Mouse (Mus musculus) liver, postnatal 0 days (tissue): ENCODE data around the gene Iba57. TPM values are rescaled to one million over a fixed set of nuclear protein-coding genes. Genes with fewer than 3 reads are reported as not detected.

Experiments used
- ATAC-seq: fragments of 200-750 bp; cut with Nextera tagmentation; 2 replicates; pipeline ENCODE4 v1.8.0; 2017; ENCODE audit warnings: mild to moderate bottlenecking, moderate library complexity
- DNase-seq: peaks from one replicate; pipeline ENCODE4 v3.0.0-alpha.2; 2016
- H3K27ac ChIP-seq: fragments of 300-500 bp; sonication (generic); 2 replicates; pipeline ENCODE4 v1.5.1; 2014; ENCODE audit warnings: antibody characterized with exemption, moderate library complexity, mild to moderate bottlenecking, low read depth
- H3K27me3 ChIP-seq: fragments of 300-500 bp; sonication (generic); 2 replicates; pipeline ENCODE4 v1.6.1; 2014; ENCODE audit warnings: low read length, control low read depth, mixed read lengths; ENCODE audit not compliant: insufficient read depth
- H3K36me3 ChIP-seq: fragments of 300-500 bp; sonication (generic); replicated peaks from 2 replicates; pipeline ENCODE4 v1.6.1; 2014; ENCODE audit warnings: mild to moderate bottlenecking, control low read depth, low read length, moderate library complexity, mixed read lengths; ENCODE audit not compliant: insufficient read depth
- H3K4me1 ChIP-seq: fragments of 300-500 bp; sonication (generic); 2 replicates; pipeline ENCODE4 v1.6.1; 2014; ENCODE audit warnings: antibody characterized with exemption, mild to moderate bottlenecking, control low read depth; ENCODE audit not compliant: insufficient read depth
- H3K4me2 ChIP-seq: fragments of 300-500 bp; sonication (generic); 2 replicates; pipeline ENCODE4 v1.6.1; 2014; ENCODE audit warnings: low read depth, mild to moderate bottlenecking, low read length, moderate library complexity, mixed read lengths
- H3K4me3 ChIP-seq: fragments of 300-500 bp; sonication (generic); 2 replicates; pipeline ENCODE4 v1.5.1; 2014; ENCODE audit warnings: low read depth, low read length
- H3K9ac ChIP-seq: fragments of 300-500 bp; sonication (generic); replicated peaks from 2 replicates; pipeline ENCODE4 v1.6.1; 2014; ENCODE audit warnings: mild to moderate bottlenecking, moderate library complexity
- H3K9me3 ChIP-seq: fragments of 300-500 bp; sonication (generic); 2 replicates; pipeline ENCODE4 v1.6.1; 2016; ENCODE audit warnings: mild to moderate bottlenecking, control low read depth, low read length, mixed read lengths
- CTCF ChIP-seq: sonication (generic); IDR thresholded peaks from 2 replicates; pipeline ENCODE4 v1.5.1; 2016; ENCODE audit warnings: antibody characterized with exemption, low read depth
- EP300 ChIP-seq: IDR thresholded peaks from 2 replicates; pipeline ENCODE4 v1.6.1; 2016; ENCODE audit warnings: antibody characterized with exemption, low read depth, mild to moderate bottlenecking
- WGBS: fragments of 180-500 bp; shearing (Covaris S2); extraction: QIAGEN DNeasy Blood & Tissue Kit; methylation state at CpG from one replicate; pipeline ENCODE4 v1.1.7; 2014; ENCODE audit not compliant: insufficient replicate concordance; 5-methylcytosine and 5-hydroxymethylcytosine counted together
- polyA plus RNA-seq: library from polyadenylated mRNA; unstranded; fragments of >200 nt; fragmentation: Nextera tagmentation; extraction: Ambion mirVana; gene quantifications from 2 replicates; pipeline ENCODE4 v1.2.1, GENCODE M21; 2015

Gene Iba57
- polyA plus RNA-seq, 1 experiment from 2014 or later, result 7.1 TPM

DNA sequence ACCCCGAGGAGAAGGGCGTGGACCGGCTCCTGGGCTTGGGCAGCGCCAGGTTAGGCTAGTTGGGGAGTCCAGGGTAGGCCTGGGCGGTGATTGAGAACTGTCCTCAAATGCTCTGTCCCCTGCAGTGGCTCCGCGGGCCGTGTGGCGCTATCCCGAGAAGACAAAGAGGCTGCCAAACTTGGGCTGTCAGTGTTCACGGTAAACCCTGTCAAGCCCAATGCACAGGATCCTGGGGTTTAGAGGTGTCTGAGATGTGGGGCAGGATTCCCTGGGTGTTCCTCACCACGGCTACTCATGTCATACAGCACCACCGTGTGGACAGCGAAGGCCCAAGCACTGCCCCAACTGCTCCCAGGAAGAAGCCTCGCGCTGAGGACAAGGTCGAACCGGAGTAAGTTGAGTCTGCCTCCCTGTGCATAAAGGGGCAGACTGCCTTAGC is 45.5 kb upstream of the Iba57 start:
- TF ChIP-seq EP300 (no peak), CTCF (peak; percentile 92)
- ATAC-seq, result peak; percentile 72
- Histone ChIP-seq H3K27ac (peak overlapping the region; percentile 97), H3K27me3 (no peaks in the 10 kb centered on the region), H3K4me2 (peak overlapping the region; percentile 95), H3K4me3 (peak overlapping the region; percentile 90), H3K36me3 (peaks cover 54% of the 10 kb centered on the region), H3K4me1 (peaks cover 20% of the 10 kb centered on the region), H3K9ac (peak overlapping the region; percentile 87), H3K9me3 (no peaks in the 10 kb centered on the region)
- WGBS, result 11% methylated on average over 18 of the region's 18 CpGs
- DNase-seq, result peak; percentile 84

DNA sequence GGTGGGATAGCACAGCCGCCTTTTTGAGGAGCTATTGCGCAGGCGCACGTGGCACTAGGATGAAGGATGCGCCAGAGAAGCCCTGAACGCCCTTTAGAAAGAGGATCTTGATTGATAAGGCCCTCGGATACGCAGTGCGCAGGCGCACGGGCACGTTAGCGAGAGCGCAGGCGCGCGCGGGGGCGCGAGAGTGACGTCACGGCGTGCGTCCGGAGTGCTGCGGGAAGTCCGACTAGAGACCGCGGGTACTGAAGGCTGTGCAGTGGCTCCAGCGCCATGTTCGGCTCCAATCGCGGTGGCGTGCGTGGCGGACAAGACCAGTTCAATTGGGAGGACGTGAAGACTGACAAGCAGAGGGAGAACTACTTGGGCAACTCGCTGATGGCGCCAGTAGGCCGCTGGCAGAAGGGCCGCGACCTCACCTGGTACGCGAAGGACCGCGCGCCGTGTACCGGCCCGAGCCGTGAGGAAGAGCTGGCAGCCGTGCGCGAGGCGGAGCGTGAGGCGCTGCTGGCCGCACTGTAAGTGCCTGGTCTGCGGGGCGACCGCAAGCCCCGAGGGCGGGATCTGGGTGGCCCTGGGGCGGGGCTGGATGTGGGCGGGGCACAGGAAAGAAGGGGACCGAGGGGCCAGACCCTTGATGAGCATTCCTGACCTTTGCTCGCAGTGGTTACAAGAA is 44.8 kb upstream of the Iba57 start, which contains the start of gene 2310033P09Rik:
Gene 2310033P09Rik (plus strand): TSS at position 169 of the 679 bp plus-strand sequence.
- TF ChIP-seq CTCF, result no peak
- no peak for TF ChIP-seq EP300
- no peaks in the 10 kb centered on the region for H3K9me3 ChIP-seq
- peak within 1 kb of the TSS; percentile 87 for H3K9ac ChIP-seq
- DNase-seq, result peak; percentile 96
- peak; percentile 84 for ATAC-seq
- peaks cover 19% of the 10 kb centered on the region for H3K4me1 ChIP-seq
- H3K36me3 ChIP-seq, result peaks cover 54% of the 10 kb centered on the region
- H3K27me3 ChIP-seq, result no peaks in the 10 kb centered on the region
- H3K4me3 ChIP-seq, result peak within 1 kb of the TSS; percentile 90
- peak within 1 kb of the TSS; percentile 97 for H3K27ac ChIP-seq
- under 1% methylated on average over 67 of the region's 67 CpGs for WGBS
- peak within 1 kb of the TSS; percentile 95 for H3K4me2 ChIP-seq

DNA sequence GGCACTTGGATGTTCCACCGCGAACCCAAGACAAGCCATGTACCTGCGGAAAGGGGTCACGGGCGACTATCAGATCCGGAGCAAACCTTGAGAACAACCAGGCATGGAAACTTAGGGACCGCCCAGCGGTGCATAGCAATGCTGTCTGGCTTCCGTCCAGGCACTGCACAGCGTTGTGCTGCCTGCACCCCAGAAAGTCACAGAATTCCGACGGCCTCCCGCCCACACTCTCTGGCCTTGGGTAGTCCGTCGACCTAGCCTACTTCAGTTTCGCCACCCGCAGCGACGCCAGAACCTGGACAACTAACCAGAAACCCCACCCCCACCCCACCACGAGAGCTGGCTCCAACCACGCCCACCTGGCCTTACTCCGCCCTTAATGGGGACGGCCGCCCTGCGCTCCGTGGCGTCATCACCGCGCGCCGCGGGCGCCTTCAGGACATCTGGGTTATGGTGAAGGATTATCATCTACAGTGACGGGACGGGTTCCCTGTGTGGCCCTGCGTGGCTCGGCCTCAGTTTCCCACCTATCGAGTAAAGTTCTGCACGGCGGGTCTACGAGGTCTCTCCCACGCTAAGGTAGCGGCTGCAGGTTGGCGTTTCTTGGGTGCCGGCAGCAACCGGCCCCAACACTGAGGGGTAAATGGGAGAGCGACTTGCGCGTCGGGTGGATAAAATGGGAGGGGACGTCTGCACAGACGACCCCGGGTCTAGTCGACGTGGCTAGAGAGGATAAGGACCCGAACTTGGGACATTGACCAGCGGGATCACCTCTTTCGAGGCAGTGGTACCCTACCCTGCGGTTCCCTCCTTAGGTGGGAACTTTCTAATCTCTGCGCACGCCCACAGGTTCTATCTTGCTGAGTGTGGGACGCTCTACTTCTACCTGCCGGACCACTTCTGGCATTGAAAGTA is 38.8 kb upstream of the Iba57 start, which contains the start of gene Mrpl55:
Gene Mrpl55 (plus strand): TSS at position 406 of the 915 bp plus-strand sequence.
- under 1% methylated on average over 63 of the region's 63 CpGs for WGBS
- Histone ChIP-seq H3K27me3 (no peaks in the 10 kb centered on the region), H3K9me3 (no peaks in the 10 kb centered on the region), H3K4me3 (peak within 1 kb of the TSS; percentile 81), H3K36me3 (peaks cover 36% of the 10 kb centered on the region), H3K4me2 (peak within 1 kb of the TSS; percentile 95), H3K9ac (peak within 1 kb of the TSS; percentile 81), H3K4me1 (peaks cover 16% of the 10 kb centered on the region), H3K27ac (peak within 1 kb of the TSS; percentile 92)
- TF ChIP-seq CTCF (no peak), EP300 (no peak)
- DNase-seq (peak; percentile 98), ATAC-seq (peak; percentile 96)

DNA sequence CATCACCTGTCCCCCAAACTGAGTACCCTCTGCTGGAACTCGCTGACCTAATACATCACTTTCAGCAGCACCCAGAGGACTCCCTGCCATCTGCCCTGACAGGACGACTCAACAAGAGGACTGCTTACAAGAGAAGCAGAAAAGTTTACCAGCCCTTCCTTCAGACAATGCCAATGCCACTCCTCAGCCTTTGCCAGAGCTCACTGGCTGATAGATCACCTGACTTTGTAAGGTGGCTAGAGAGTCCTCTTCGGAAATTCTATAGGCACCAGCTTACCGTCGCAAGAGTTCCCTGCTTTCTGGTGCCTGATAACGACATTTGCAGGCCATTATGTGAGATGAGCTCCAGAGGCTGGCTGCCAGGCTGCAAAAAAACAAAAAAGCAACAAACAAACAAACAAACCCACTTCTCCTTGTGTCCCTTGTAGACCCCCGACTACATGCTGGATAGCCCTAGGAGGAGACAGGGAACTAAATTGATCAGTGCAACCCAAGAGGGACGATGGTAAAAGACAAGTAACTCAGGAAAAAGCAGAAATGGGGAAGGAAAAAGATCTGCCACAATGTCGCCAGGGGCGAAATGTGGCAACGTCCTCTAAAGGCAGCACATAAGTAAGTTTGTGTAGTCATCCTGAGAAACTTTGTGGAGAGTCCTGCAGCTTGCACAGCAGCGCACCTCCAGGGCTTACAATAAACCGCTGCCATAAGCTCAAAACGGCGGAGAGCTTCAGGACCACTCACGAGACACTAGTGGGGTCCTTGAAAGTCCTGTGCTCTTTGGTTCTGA is 37.9 kb upstream of the Iba57 start:
- peak overlapping the region; percentile 81 for H3K9ac ChIP-seq
- ATAC-seq, result peak; percentile 8
- 12% methylated on average over 16 of the region's 16 CpGs for WGBS
- no peaks in the 10 kb centered on the region for H3K27me3 ChIP-seq
- DNase-seq, result peak; percentile 40
- peaks cover 16% of the 10 kb centered on the region for H3K4me1 ChIP-seq
- H3K4me3 ChIP-seq, result peak overlapping the region; percentile 81
- peaks cover 34% of the 10 kb centered on the region for H3K36me3 ChIP-seq
- H3K4me2 ChIP-seq, result peak overlapping the region; percentile 95
- peak overlapping the region; percentile 92 for H3K27ac ChIP-seq
- H3K9me3 ChIP-seq, result no peaks in the 10 kb centered on the region
- TF ChIP-seq EP300, result no peak
- TF ChIP-seq CTCF, result no peak

DNA sequence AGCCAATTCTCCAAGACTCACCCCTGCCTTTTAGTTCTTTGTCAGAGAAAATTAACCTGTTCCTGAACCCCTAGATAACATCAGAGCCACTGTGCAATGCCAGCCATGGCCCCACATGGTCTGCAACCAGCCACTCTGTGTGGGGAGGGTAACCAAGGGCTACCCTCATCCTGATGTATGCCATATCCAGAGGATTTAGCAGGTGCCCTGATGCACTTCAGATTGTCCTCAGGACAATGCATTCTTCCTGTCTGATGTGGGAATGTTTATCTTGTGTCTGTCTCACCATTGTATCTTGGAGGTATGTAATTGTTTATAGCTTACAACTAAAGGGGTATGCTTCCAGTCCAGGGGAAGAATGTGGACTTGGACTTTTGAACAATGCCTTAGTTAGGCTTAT is 32.7 kb upstream of the Iba57 start:
- no peak for TF ChIP-seq CTCF
- DNase-seq (no peak), ATAC-seq (no peak)
- H3K4me2 ChIP-seq, result no peak overlapping the region
- no peak overlapping the region for H3K27ac ChIP-seq
- H3K27me3 ChIP-seq, result no peaks in the 10 kb centered on the region
- H3K36me3 ChIP-seq, result peaks cover 11% of the 10 kb centered on the region
- H3K9me3 ChIP-seq, result no peaks in the 10 kb centered on the region
- peaks cover 14% of the 10 kb centered on the region for H3K4me1 ChIP-seq
- no peak overlapping the region for H3K4me3 ChIP-seq
- no peak overlapping the region for H3K9ac ChIP-seq
